Comparison of ENCODE assay signal across 3 mouse cellular contexts in genomic region chr19:40607676-40608075, GRCm38 (mm10).
TF ChIP-seq lines count a peak whose summit lies in the region.

No protein-coding gene starts in this region.

TF ChIP-seq in CH12.LX, 34 proteins besides CTCF, POLR2A, EP300 and RAD21 (continued from another document):
- TF ChIP-seq POLR2AphosphoS2 (IDR thresholded peaks at IDR 0.05; ENCODE audit: low read depth, low read length), result no peak

TF ChIP-seq in ES-E14, 5 proteins besides CTCF, POLR2A, EP300 and RAD21:
- peak; percentile 96 for TF ChIP-seq MAFK (IDR thresholded peaks at IDR 0.05; ENCODE audit: insufficient read depth, low read depth, low read length)
- no peak for TF ChIP-seq ZNF384 (IDR thresholded peaks at IDR 0.05; ENCODE audit: low read depth, low read length)

TF ChIP-seq in MEL, 35 proteins besides CTCF, POLR2A, EP300 and RAD21 (continued from another document):
- no peak for TF ChIP-seq KAT2A (conservative IDR thresholded peaks at IDR 0.05; ENCODE audit: low read depth, low read length)
- no peak for TF ChIP-seq MXI1 (IDR thresholded peaks at IDR 0.05; ENCODE audit: low read depth, low read length)
TF ChIP-seq in MEL: peak in this region for 1.
